Mouse (Mus musculus) cerebellum, adult 9-11 months (tissue): ENCODE data around the gene Nyap1.

Experiments used
- DNase-seq: peaks from one replicate; pipeline ENCODE4 v3.0.0; 2022

Gene Nyap1

GRCm38 (mm10) chr5:137741023-137741931 lies at the start of gene Nyap1:
TSS of gene Nyap1 (minus strand) at chr5:137741607.
- peak; percentile 89 for DNase-seq

DNA sequence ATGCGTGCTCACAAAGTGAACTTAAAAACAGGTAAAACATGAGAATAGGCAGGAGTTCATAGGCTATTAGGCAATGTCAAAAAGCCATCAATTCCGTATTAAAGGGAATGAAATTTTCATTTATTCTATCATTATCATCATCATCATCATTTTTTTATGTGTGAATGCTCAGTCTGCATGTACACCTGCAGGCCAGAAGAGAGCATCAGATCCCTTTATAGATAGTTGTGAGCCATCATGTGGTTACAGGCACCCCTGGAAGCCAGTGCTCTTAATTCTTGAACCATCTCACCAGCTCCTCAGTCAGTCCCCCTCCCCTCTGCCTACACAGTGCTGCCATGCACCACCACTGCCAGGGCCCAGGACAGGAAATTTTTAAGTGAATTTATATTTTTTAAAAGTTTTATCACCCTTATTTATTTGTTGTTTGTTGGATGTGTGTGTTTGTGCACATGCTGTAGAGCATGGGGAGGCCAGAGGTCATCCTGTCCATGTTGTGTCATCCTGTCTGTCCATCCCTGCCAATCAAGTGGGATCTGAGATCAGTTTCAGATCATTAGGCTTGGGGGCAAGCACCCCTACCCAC lies 47.6 kb upstream of the Nyap1 start:
- DNase-seq: peak; percentile 50

- DNase-seq: peak; percentile 84
These were observed 46.8 kb upstream of the Nyap1 start for GRCm38 (mm10) chr5:137788171-137788570.

DNA sequence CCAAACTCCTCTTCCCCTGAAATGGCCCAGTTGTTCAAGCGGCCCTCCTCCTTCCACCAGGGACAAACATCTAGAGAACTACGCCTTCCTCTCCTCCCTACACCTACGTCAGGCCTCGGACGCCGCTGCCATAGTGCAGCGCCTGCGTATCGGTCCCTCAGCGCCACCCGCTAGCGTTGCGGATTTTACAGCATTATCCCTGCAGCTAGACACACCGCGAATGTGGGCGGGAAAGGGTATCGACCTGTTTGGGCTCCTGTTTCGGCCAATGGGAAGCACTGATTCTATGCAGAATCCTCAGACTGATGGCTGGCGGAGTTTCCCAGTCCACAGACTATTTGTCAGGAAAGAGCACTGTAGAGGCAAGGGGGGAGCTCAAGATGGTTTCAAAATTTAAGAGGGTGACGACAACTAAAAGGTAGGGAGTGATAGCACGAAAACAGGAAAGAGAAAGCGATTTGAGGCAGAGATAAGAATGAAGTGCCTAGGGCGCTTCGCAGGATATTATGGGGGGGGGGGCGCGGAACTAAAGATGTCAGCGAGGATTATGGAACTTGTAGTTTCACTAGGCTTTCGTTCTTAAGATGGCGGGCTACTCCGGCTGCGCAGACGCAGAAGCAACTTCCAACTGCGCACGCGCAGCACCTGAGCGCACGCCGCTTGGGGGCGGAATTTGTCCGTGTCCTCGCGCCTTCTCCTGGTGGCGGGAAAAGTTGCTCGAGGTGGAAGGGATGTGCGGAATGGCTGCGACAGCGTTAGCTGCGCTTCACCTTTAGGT lies 45.9 kb upstream of the Nyap1 start, which contains the start of the genes Mepce and Zcwpw1:
TSS of gene Mepce (minus strand) at position 505 of the 778 bp plus-strand sequence.
TSS of gene Zcwpw1 (plus strand) at position 648 of the 778 bp plus-strand sequence.
- peak; percentile 97 for DNase-seq

DNA sequence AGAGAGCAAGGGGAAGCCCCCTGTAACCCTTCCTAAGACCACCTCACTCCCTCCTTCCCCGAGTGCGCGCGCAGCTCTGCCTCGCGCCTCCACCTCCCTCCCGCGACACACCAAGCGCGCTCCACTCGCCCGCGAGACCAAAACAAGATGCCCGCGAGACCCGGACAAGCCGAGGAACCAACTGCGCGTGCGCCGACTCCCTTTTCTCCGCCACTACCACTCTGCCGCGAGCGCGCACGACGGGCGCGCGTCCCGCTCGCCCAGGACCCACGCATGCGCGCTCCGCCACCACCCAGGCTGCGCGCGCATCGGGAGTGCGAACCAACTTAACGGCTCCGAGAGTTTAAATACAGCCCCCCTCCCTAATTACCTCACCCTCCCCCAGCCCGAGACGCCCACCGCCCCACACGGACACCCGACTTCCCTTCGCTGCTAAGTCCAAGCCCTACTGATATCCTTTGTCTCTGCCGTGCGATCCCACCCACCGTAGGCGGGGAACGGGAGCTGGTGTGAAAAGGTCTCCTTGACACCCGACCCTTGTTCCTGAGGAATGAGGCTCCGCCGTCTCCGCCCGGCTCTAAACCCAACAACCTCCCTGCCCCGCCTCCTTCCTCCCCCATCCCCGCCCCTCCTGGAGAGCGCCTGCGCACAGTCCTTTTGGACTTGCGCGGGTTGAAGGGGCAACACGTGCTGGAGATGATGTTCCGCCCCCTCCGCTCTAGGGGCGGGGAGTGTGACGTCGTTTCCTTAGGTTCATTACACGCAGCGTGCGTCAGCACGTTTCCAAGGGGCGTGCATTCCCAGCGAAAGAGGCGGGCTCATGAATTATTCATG lies 44.9 kb upstream of the Nyap1 start:
- peak; percentile 99 for DNase-seq

GRCm38 (mm10) chr5:137785164-137786031 lies 44.0 kb upstream of the Nyap1 start:
- DNase-seq: no peak

DNA sequence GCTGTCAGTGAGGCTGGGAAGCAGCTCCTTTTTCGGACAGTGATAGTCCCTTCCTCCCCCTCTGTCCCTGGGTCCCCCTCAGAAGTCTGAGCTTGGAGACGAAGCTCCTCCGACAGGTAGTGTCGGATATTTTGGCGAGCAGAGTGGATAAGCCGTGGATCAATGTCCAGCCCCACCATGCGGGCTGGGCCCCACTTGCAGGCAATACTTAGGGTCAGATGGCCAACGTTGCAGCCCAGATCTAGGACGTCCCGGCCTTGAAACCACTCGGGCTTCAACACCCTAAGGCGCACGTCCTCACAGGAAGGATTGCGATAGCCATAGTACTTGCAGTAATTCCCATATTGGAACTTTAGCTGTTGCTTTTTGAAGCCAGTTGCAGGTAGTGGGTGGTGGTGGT lies 43.1 kb upstream of the Nyap1 start:
- DNase-seq: peak; percentile 65

- peak; percentile 28 for DNase-seq
These were observed 42.6 kb upstream of the Nyap1 start for GRCm38 (mm10) chr5:137783901-137784540.

DNA sequence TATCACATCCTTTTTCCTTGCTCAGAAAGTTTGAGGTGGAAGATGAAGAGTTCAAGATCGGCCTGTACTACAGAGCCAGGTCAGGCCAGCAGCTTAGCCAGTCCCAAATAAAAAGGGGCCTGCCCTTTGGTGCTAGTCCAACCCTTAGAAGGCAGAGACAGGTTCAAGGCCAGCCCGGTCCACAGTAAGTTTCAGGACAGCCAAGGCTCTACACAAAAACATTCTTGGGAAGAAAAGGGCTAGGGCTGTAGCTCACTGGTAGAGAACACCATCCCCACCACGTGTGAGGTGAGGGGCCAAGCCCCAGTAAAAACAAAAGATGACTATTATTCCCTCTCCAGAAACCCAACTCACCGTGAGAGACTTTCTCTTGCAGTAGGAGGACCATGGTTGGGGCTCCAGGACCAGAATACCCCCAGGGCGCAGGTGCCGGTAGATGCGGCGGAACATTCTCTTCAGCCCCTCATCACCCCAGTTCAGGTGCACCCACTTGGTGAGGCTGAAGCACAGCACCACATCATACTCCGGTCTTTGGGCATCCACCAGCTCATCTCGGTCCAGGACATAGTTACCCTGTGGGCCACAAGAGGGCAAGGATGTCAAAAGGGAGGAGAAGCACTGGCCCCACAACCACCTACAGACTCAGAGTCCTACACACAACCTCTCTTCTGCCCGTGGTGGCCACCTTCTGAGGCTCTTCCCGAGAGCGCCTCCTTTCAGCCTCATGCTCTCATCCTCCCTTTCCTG lies 41.5 kb upstream of the Nyap1 start:
- DNase-seq: peak; percentile 42

- DNase-seq: peak; percentile 43
These were observed 40.3 kb upstream of the Nyap1 start for GRCm38 (mm10) chr5:137781661-137782060.

DNA sequence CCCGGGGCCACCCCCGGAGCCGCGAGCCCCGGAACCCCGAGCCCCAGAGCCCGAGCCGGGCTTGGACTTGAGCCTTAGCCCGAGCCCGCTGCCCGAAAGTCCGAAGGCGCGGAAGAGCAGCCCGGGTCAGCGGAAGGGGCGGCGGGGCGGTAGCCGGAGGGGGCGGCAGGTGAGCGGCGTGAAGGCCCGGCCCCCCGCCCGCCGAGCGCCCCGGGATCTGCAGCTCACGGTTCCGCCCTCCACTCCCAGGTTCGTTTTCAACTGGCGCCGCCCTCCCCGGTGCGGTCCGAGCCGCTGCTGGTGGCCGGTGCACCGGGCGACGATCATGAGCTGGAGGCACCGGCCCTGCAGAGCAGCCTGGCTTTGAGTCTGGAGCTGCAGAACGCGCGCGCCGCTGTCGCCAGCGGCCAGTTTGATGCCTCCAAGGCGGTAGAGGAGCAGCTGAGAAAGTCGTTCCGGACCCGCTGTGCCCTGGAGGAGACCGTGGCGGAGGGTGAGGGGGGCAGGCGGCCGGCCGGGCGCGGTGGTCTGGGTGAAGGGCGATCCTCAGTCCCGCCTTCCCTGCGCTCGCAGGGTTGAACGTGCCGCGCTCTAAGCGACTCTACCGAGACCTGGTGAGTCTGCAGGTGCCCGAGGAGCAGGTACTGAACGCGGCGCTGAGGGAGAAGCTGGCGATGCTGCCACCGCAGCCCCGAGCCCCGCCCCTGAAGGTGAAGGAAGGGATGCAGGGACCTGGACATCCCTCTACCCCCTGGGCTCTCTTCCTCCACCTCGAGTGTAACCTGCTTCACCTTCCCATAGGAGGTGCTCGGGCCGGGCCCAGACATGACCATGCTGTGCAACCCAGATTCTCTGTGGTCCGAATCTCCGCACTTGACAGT lies 37.9 kb upstream of the Nyap1 start:
- DNase-seq: peak; percentile 62

DNA sequence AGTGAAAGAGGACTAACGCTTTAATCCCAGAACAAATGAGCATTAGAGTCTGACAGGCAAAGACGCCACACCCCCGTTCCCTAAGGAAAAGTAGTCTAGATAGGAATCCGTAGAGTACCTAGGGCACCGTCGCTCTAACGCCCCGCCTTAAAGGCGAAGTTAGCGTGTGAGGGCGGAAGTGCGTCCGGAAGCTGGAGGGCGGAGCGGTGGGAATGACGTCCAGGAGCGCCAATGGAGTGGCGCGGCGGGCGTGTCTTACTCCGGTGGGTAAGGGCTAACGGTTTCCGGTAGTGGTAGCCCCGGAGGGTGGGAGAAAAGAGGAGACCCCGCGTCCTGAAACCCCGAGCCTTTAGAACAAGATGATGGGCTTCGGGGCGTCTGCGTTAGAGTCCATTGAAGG lies 37.2 kb upstream of the Nyap1 start, which contains the start of gene Ppp1r35:
TSS of gene Ppp1r35 (plus strand) at position 215 of the 400 bp plus-strand sequence.
- peak; percentile 96 for DNase-seq

DNA sequence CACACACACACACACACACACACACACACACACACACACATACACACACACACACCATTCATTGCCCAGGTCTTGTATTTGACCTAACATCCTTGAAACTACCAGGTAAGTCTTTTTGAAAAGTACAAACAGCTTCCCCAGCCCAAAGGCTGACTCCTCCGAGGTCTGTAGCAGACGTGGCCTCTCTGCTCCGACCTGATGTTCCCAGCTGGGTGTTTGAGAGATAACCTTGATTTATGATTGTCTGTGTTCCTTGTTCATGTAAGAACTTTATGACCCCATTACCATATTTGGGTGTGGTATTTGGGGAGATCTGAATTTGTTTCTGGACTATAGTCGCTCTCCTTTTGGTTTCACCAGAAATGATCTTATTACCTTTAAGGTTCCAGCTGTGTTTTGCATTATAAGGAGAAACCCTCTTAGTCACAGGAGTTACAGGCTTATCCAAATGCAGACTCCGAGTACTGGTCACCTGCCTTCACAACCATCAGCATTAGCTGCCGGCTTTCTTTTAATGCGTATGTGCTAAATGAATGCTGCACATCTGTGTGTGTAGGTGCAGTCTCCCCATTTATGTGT lies 35.9 kb upstream of the Nyap1 start:
- peak; percentile 17 for DNase-seq

- peak; percentile 58 for DNase-seq
These were observed 35.1 kb upstream of the Nyap1 start for GRCm38 (mm10) chr5:137776408-137776918.

DNA sequence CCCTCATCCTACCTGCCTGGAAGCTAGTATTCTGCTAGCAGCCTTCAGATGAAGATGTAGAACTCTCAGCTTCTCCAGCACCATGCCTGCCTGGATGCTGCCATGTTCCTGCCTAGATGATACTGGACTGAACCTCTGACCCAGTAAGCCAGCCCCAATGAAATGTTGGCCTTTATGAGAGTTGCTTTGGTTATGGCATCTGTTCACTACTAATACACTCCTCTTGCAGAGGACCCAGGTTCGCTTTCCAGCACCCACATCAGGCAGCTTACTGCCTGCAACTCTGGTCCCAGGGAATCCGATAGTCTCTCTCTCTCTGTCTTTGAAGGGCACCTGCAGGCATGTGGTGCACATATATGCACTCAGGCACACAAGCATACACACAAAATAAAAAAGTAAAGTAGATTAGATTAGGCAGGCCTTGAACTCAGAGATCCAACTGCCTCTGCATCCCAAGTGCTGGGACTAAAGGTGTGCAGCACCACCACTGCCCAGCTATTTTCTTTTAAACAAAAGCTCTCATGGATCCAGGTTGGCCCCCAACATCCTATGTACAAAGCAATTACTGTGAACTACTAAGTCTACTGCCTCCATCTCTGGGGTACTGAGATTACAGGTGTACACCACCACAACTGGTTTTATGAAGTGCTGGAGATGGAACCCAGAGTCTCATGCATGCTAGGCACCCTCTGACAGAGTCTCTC lies 34.3 kb upstream of the Nyap1 start:
- no peak for DNase-seq

GRCm38 (mm10) chr5:137772755-137773154 lies 31.3 kb upstream of the Nyap1 start:
- DNase-seq: no peak

GRCm38 (mm10) chr5:137770709-137771108 lies 29.3 kb upstream of the Nyap1 start:
- DNase-seq: peak; percentile 16

- no peak for DNase-seq
These were observed 27.1 kb upstream of the Nyap1 start for GRCm38 (mm10) chr5:137768475-137768874.
